Mouse (Mus musculus) forebrain, embryonic 14.5 days (tissue): ENCODE results near the gene Siva1. TPM values are rescaled to one million over a fixed set of nuclear protein-coding genes. Genes with fewer than 3 reads are reported as not detected.

Source experiments
- ATAC-seq: fragments of 200-750 bp; cut with Nextera tagmentation; 2 replicates; pipeline ENCODE4 v1.8.0; 2017; ENCODE audit warnings: mild to moderate bottlenecking, moderate library complexity
- DNase-seq: peaks from one replicate; pipeline ENCODE4 v3.0.0-alpha.2; 2015; ENCODE audit warnings: low spot score
- H3K27ac ChIP-seq: fragments of 300-500 bp; sonication (generic); 2 replicates; pipeline ENCODE4 v1.5.1; 2014; ENCODE audit warnings: low read depth, mild to moderate bottlenecking, control low read depth, low read length, moderate library complexity
- H3K27me3 ChIP-seq: fragments of 300-500 bp; sonication (generic); replicated peaks from 2 replicates; pipeline ENCODE4 v1.6.1; 2014; ENCODE audit warnings: low read length, control low read depth, mixed read lengths; ENCODE audit not compliant: control insufficient read depth, insufficient read depth
- H3K36me3 ChIP-seq: fragments of 300-500 bp; sonication (generic); 2 replicates; pipeline ENCODE4 v1.6.1; 2014; ENCODE audit warnings: low read length, control low read depth; ENCODE audit not compliant: control insufficient read depth, insufficient read depth
- H3K4me1 ChIP-seq: fragments of 300-500 bp; sonication (generic); 2 replicates; pipeline ENCODE4 v1.6.1; 2014; ENCODE audit warnings: antibody characterized with exemption, low read length, control low read depth; ENCODE audit not compliant: control insufficient read depth, insufficient read depth
- H3K4me2 ChIP-seq: fragments of 300-500 bp; sonication (generic); 2 replicates; pipeline ENCODE4 v1.6.1; 2014; ENCODE audit warnings: mild to moderate bottlenecking, control low read depth, low read length
- H3K4me3 ChIP-seq: fragments of 300-500 bp; sonication (generic); 2 replicates; pipeline ENCODE4 v1.5.1; 2014; ENCODE audit warnings: low read depth, low read length, control low read depth
- H3K9ac ChIP-seq: fragments of 300-500 bp; sonication (generic); 2 replicates; pipeline ENCODE4 v1.6.1; 2014; ENCODE audit warnings: mild to moderate bottlenecking, low read length, control low read depth, moderate library complexity
- H3K9me3 ChIP-seq: fragments of 300-500 bp; sonication (generic); replicated peaks from 2 replicates; pipeline ENCODE4 v1.6.1; 2016; ENCODE audit warnings: low read length, control low read depth, mixed read lengths; ENCODE audit not compliant: control insufficient read depth
- WGBS: fragments of 180-500 bp; shearing (Covaris S2); extraction: QIAGEN DNeasy Blood & Tissue Kit; methylation state at CpG from one replicate; pipeline ENCODE4 v1.1.7; 2014; 5-methylcytosine and 5-hydroxymethylcytosine counted together
- polyA plus RNA-seq: library from polyadenylated mRNA; unstranded; fragments of >200 nt; fragmentation: Nextera tagmentation; extraction: Ambion mirVana; gene quantifications from 2 replicates; pipeline ENCODE4 v1.2.1, GENCODE M21; 2014

Gene Siva1
- polyA plus RNA-seq, 1 experiment from 2014 or later = 155 TPM

DNA sequence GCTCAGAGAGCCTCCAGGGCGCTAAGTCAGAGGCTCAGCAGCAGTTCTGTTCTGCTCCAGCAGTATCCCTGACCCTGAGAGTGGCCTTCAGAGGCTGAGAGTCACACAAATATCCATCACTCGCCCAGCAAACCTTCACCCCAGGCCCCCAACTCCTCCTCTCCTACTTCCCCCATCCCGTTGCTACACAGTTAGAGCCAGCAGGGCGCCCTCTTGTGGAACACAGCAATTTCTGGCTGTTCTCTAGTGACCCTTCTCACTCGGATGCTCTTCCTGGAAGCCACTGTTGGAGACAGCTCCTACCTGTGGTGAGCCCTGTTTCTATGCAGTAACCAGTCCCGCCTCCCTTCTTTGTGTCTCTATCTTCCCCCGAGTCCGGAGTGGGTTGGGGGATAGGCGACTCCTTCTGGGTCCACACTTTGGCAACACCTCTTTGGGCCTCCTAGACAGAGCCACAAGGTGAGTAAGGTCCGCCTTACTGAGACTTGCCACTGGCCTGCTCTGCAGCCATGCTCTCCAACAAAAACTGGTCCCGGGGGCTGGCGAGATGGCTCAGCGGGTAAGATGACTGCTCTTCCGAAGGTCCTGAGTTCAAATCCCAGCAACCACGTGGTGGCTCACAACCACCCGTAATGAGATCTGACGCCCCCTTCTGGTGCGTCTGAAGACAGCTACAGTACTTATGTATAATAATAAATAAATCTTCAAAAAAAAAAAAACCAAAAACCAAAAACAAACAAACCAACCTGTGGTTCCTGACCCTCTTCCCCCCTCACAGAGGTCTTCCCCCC lies 31.0 kb downstream of the Siva1 start:
- 15% methylated on average over 18 of the region's 18 CpGs for WGBS
- ATAC-seq = peak; percentile 42; the same call in 1 of the 2 replicates
- peaks cover 29% of the 10 kb centered on the region for H3K4me1 ChIP-seq
- peaks cover 27% of the 10 kb centered on the region for H3K27me3 ChIP-seq
- H3K27ac ChIP-seq = peak overlapping the region; percentile 94; the same call in 1 of the 2 replicates
- no peaks in the 10 kb centered on the region for H3K9me3 ChIP-seq
- peaks cover 9% of the 10 kb centered on the region for H3K36me3 ChIP-seq
- peak overlapping the region; percentile 91 for H3K4me2 ChIP-seq
- H3K4me3 ChIP-seq = peak overlapping the region; percentile 93
- peak overlapping the region; percentile 35; the same call in 1 of the 2 replicates for H3K9ac ChIP-seq
- peak; percentile 91 for DNase-seq

DNA sequence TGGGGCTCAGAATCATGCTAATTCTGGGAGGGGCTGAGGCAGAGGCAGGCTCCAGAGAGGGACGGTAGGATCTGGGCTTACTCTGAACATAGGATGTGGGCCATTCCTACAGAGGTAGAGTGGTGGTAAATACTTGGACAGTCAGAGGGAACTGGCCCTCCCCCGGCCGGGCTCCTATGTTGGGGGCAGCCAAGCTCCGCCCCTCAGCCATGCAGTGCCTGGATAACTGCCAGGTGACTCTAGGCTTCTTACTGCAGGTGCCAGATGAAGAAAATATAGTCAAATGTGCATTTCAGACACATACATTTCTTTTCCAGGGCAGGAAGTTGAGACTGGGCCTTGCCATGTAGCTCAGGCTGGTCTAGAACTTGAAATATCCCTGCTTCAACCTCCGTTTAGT lies 32.6 kb downstream of the Siva1 start:
- Histone ChIP-seq H3K27ac (no peak overlapping the region), H3K9ac (no peak overlapping the region), H3K27me3 (peaks cover 28% of the 10 kb centered on the region), H3K4me2 (no peak overlapping the region), H3K9me3 (no peaks in the 10 kb centered on the region), H3K36me3 (no peaks in the 10 kb centered on the region), H3K4me1 (peaks cover 23% of the 10 kb centered on the region), H3K4me3 (no peak overlapping the region)
- 55% methylated on average over 5 of the region's 5 CpGs for WGBS
- DNase-seq (peak; percentile 23), ATAC-seq (no peak)

DNA sequence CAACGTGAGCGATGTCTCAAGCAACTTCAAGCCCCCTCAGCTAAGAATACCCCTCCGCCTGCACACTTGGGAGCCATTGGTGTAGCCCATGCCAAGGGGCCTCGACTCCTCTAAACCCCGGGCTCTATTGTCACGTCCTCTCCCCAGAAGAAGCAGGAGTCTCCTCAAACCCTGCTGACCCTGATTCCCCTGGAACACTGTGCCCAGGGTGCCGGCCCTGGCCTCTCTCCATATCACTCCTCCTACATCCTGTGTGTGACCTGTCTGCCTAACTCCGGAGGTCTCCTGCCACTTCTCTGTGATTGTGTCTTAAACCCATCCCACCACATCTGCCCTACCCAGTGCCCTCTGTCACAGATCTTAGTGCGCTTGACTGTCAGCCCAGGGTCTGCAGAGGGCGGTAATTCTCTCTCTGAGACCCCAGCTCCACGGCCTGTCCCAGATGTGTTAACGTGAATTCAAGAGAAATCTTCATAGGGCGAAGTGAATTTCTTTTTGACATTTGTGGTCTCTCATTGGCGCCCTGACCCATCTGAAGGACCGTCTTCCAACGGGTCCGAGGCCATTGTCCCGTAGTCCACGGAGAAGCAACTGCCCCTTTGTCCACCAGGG lies 33.6 kb downstream of the Siva1 start:
- 17% methylated on average over 19 of the region's 19 CpGs for whole genome bisulfite sequencing
- Histone ChIP-seq H3K27me3 (peaks cover 28% of the 10 kb centered on the region), H3K9ac (peak overlapping the region; percentile 59; the same call in 1 of the 2 replicates), H3K4me2 (peak overlapping the region; percentile 92), H3K27ac (no peak overlapping the region), H3K4me1 (peaks cover 20% of the 10 kb centered on the region), H3K36me3 (no peaks in the 10 kb centered on the region), H3K9me3 (no peaks in the 10 kb centered on the region), H3K4me3 (peak overlapping the region; percentile 55)
- no peak for DNase-seq
- no peak for ATAC-seq

DNA sequence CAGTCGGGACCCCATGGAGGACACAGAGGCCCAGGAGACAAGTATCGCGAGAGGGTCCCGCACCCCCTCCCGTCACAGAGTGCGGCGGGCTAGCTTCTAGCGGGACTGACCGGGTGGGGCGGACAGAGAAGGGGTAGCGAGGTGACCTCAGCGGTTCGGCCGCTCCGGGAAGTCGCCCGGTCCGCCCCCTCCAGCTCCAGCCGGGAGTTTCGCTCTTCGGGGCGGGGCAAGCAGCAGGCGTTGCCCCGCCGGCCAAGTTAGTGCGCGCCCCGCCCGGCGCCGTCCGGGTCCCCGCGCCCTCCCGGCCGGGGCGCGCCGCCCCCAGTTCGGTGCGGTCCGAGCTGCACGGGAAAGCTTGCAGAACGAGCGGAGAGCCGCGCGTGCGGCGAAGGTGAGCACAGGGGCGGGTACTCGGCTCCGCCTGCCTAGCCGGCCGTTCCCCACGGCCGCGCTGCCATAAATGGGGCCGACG lies 34.1 kb downstream of the Siva1 start, which contains the start of gene Zbtb42:
Gene Zbtb42 (plus strand): TSS at position 274 of the 472 bp plus-strand sequence.
- 2% methylated on average over 58 of the region's 60 CpGs for WGBS
- ATAC-seq = peak; percentile 19

GRCm38 (mm10) chr12:112679027-112679996 lies 34.8 kb downstream of the Siva1 start:
- H3K27me3 ChIP-seq = peaks cover 28% of the 10 kb centered on the region

More for the DNA sequence above, 34.1 kb downstream of the Siva1 start, which contains the start of gene Zbtb42:
- Histone ChIP-seq H3K36me3 (no peaks in the 10 kb centered on the region), H3K27me3 (peaks cover 28% of the 10 kb centered on the region), H3K9ac (peak within 1 kb of the TSS; percentile 59), H3K4me1 (peaks cover 20% of the 10 kb centered on the region), H3K4me2 (peak within 1 kb of the TSS; percentile 92), H3K27ac (no peak within 1 kb of the TSS), H3K9me3 (no peaks in the 10 kb centered on the region), H3K4me3 (peak within 1 kb of the TSS; percentile 55)
- DNase-seq = peak; percentile 52

GRCm38 (mm10) chr12:112683351-112683750 lies 38.9 kb downstream of the Siva1 start:
- H3K9ac ChIP-seq = no peak overlapping the region
- no peak for DNase-seq
- no peak for ATAC-seq

More at GRCm38 (mm10) chr12:112679027-112679996, 34.8 kb downstream of the Siva1 start:
- peak; percentile 27 for ATAC-seq
- H3K4me1 ChIP-seq = peaks cover 20% of the 10 kb centered on the region
- peak overlapping the region; percentile 55 for H3K4me3 ChIP-seq
- WGBS = 4% methylated on average over 74 of the region's 87 CpGs
- peak; percentile 49 for DNase-seq
- no peaks in the 10 kb centered on the region for H3K9me3 ChIP-seq
- no peaks in the 10 kb centered on the region for H3K36me3 ChIP-seq
- peak overlapping the region; percentile 59 for H3K9ac ChIP-seq
- H3K27ac ChIP-seq = no peak overlapping the region
- peak overlapping the region; percentile 92 for H3K4me2 ChIP-seq

GRCm38 (mm10) chr12:112688458-112688857 lies 44.0 kb downstream of the Siva1 start:
- H3K27ac ChIP-seq = no peak overlapping the region
- H3K4me1 ChIP-seq = peaks cover 6% of the 10 kb centered on the region
- H3K4me3 ChIP-seq = no peak overlapping the region
- H3K27me3 ChIP-seq = no peaks in the 10 kb centered on the region
- H3K4me2 ChIP-seq = no peak overlapping the region
- whole genome bisulfite sequencing = 85% methylated on average over 15 of the region's 15 CpGs
- H3K36me3 ChIP-seq = no peaks in the 10 kb centered on the region
- no peak for ATAC-seq
- no peak overlapping the region for H3K9ac ChIP-seq
- no peak for DNase-seq
- H3K9me3 ChIP-seq = no peaks in the 10 kb centered on the region

More at GRCm38 (mm10) chr12:112683351-112683750, 38.9 kb downstream of the Siva1 start:
- Histone ChIP-seq H3K4me3 (no peak overlapping the region), H3K4me1 (peaks cover 8% of the 10 kb centered on the region), H3K4me2 (no peak overlapping the region), H3K9me3 (no peaks in the 10 kb centered on the region), H3K27me3 (peaks cover 20% of the 10 kb centered on the region), H3K27ac (no peak overlapping the region), H3K36me3 (no peaks in the 10 kb centered on the region)
- 52% methylated on average over 7 of the region's 7 CpGs for WGBS
